Comparison of ENCODE assay signal across 8 mouse cellular contexts in genomic region chr7:138919156-138919944, GRCm38 (mm10). TPM values are rescaled to one million over a fixed set of nuclear protein-coding genes. Genes with fewer than 3 reads are reported as not detected.
DNase-seq lines count a peak whose midpoint lies in the region; ATAC-seq and TF ChIP-seq lines count a peak whose summit lies in the region.

No protein-coding gene starts in this region.

- H3K27me3 ChIP-seq in hindbrain, embryonic 16.5 days (replicated peaks; ENCODE audit: control insufficient read depth, insufficient read depth, low read length), result no peaks in the 10 kb centered on the region
- H3K27me3 ChIP-seq in liver, embryonic 11.5 days (replicated peaks; ENCODE audit: control insufficient read depth, insufficient read depth, low read length), result no peaks in the 10 kb centered on the region
- no peaks in the 10 kb centered on the region for H3K27me3 ChIP-seq in stomach, embryonic 16.5 days (ENCODE audit: control insufficient read depth, insufficient read depth, low read length)

- H3K9ac ChIP-seq in hindbrain, embryonic 16.5 days (ENCODE audit: low read depth, low read length), result peak overlapping the region; percentile 46
- peak overlapping the region; percentile 61 for H3K9ac ChIP-seq in liver, embryonic 11.5 days (ENCODE audit: low read depth, low read length)
- H3K9ac ChIP-seq in stomach, embryonic 16.5 days (ENCODE audit: low read length), result peak overlapping the region; percentile 66

- WGBS in hindbrain, embryonic 16.5 days, result 6% methylated on average over 26 of the region's 26 CpGs
- WGBS in liver, embryonic 11.5 days, result 1% methylated on average over 26 of the region's 26 CpGs
- WGBS in stomach, embryonic 16.5 days, result 1% methylated on average over 26 of the region's 26 CpGs

- DNase-seq in layer of hippocampus, adult 2 months (ENCODE audit: low spot score in 2 of 2), result no peak
- no peak for DNase-seq in layer of hippocampus, adult 9-11 months
- DNase-seq in c-Kit-positive CD71-negative TER-119-negative erythroid progenitor cells, embryonic 14.5 days (ENCODE audit: low read depth), result peak; percentile 40
- DNase-seq in gastrocnemius, adult 8-10 months (ENCODE audit: low spot score in 2 of 2), result peak; percentile 81 to 86
- DNase-seq in liver, embryonic 11.5 days (ENCODE audit: low spot score), result peak; percentile 74
- DNase-seq in monocyte, adult 2 months (ENCODE audit: low read depth in 1 of 2, low spot score in 2 of 2), result peak; percentile 69 to 73

- peak overlapping the region; percentile 47 for H3K4me3 ChIP-seq in layer of hippocampus, adult 2 months
- H3K4me3 ChIP-seq in hindbrain, embryonic 16.5 days (ENCODE audit: low read length), result peak overlapping the region; percentile 40
- peak overlapping the region; percentile 48 for H3K4me3 ChIP-seq in liver, embryonic 11.5 days (ENCODE audit: low read depth, low read length)
- peak overlapping the region; percentile 46 for H3K4me3 ChIP-seq in stomach, embryonic 16.5 days (replicated peaks; ENCODE audit: low read length)

- peak overlapping the region; percentile 70 for H3K27ac ChIP-seq in layer of hippocampus, adult 2 months
- H3K27ac ChIP-seq in hindbrain, embryonic 16.5 days (ENCODE audit: low read depth, low read length), result 0 out of 2 replicates have a peak overlapping the region, but pooled peaks have one; percentile 44
- H3K27ac ChIP-seq in liver, embryonic 11.5 days (ENCODE audit: low read depth, low read length), result peak overlapping the region; percentile 30
- peak overlapping the region; percentile 92 for H3K27ac ChIP-seq in stomach, embryonic 16.5 days (ENCODE audit: low read length)

- H3K9me3 ChIP-seq in hindbrain, embryonic 16.5 days (ENCODE audit: control insufficient read depth, low read length), result no peaks in the 10 kb centered on the region
- H3K9me3 ChIP-seq in liver, embryonic 11.5 days (ENCODE audit: control insufficient read depth, low read length), result no peaks in the 10 kb centered on the region
- H3K9me3 ChIP-seq in stomach, embryonic 16.5 days (replicated peaks; ENCODE audit: control insufficient read depth, low read length), result no peaks in the 10 kb centered on the region

- H3K36me3 ChIP-seq in hindbrain, embryonic 16.5 days (ENCODE audit: control insufficient read depth, insufficient read depth, low read length), result no peaks in the 10 kb centered on the region
- no peaks in the 10 kb centered on the region for H3K36me3 ChIP-seq in liver, embryonic 11.5 days (ENCODE audit: control insufficient read depth, insufficient read depth, low read length)
- no peaks in the 10 kb centered on the region for H3K36me3 ChIP-seq in stomach, embryonic 16.5 days (ENCODE audit: control insufficient read depth, insufficient read depth, low read length)

- peak; percentile 59 for TF ChIP-seq CTCF in layer of hippocampus, adult 2 months (conservative IDR thresholded peaks at IDR 0.05)

- H3K4me2 ChIP-seq in hindbrain, embryonic 16.5 days (ENCODE audit: low read length), result peak overlapping the region; percentile 62
- peak overlapping the region; percentile 86 for H3K4me2 ChIP-seq in liver, embryonic 11.5 days
- H3K4me2 ChIP-seq in stomach, embryonic 16.5 days (ENCODE audit: low read depth, low read length), result peak overlapping the region; percentile 76

- H3K4me1 ChIP-seq in hindbrain, embryonic 16.5 days (ENCODE audit: control insufficient read depth, insufficient read depth, low read depth, low read length), result peaks cover 3% of the 10 kb centered on the region; the same call in 1 of the 2 replicates
- peaks cover 3% of the 10 kb centered on the region; the same call in 1 of the 2 replicates for H3K4me1 ChIP-seq in liver, embryonic 11.5 days (replicated peaks; ENCODE audit: control insufficient read depth, insufficient read depth, low read length)
- peaks cover 10% of the 10 kb centered on the region; the same call in 1 of the 2 replicates for H3K4me1 ChIP-seq in stomach, embryonic 16.5 days (ENCODE audit: control insufficient read depth, insufficient read depth, low read length)

- peak; percentile 70 for ATAC-seq in hindbrain, embryonic 16.5 days
- peak; percentile 75 for ATAC-seq in liver, embryonic 11.5 days (replicated peaks; ENCODE audit: low FRiP score)
- peak; percentile 91 for ATAC-seq in stomach, embryonic 16.5 days (ENCODE audit: insufficient read depth, low FRiP score)

RNA-seq across cellular contexts. Expression of gene Bnip3, which starts 10.0 kb away (rescaled TPM):
- total RNA-seq in layer of hippocampus, adult 2 months (2021), result 100 to 1,000 TPM in 1 of 2 experiments, 10 to 100 TPM in 1; 96.5 to 112 TPM
- 100 to 1,000 TPM; 219 to 283 (median 248) TPM for total RNA-seq in gastrocnemius, adult 8-10 months (2022)
- polyA plus RNA-seq in hindbrain, embryonic 16.5 days (2015; fragmentation: Nextera tagmentation; extraction: Ambion mirVana), result 118 and 142 TPM in 2 replicates
- polyA plus RNA-seq in liver, embryonic 11.5 days (2014; fragmentation: Nextera tagmentation; extraction: Ambion mirVana), result 200 and 218 TPM in 2 replicates
- polyA plus RNA-seq in stomach, embryonic 16.5 days (2015; fragmentation: Nextera tagmentation; extraction: Ambion mirVana), result 132 and 138 TPM in 2 replicates

RNA-seq across cellular contexts. Expression of gene Jakmip3, which starts 21.2 kb away (rescaled TPM):
- total RNA-seq in layer of hippocampus, adult 2 months (2021), result 10 to 100 TPM; 51.0 to 58.1 TPM
- under 1 TPM in 3 of 4 experiments, not detected in 1; 0.10 to 0.17 (median 0.13) TPM for total RNA-seq in gastrocnemius, adult 8-10 months (2022)
- polyA plus RNA-seq in hindbrain, embryonic 16.5 days (2015; fragmentation: Nextera tagmentation; extraction: Ambion mirVana), result 11.0 and 12.5 TPM in 2 replicates
- polyA plus RNA-seq in liver, embryonic 11.5 days (2014; fragmentation: Nextera tagmentation; extraction: Ambion mirVana), result 0.10 TPM in 1 of 2 replicates, not detected in the other
- 0.15 and 0.24 TPM in 2 replicates for polyA plus RNA-seq in stomach, embryonic 16.5 days (2015; fragmentation: Nextera tagmentation; extraction: Ambion mirVana)

Comparison
In these comparisons a context has a peak if more than half of its experiments do, and no peak if none do; other contexts are left out.
1. DNase-seq: peak in c-Kit-positive CD71-negative TER-119-negative erythroid progenitor cells, embryonic 14.5 days (single experiment), gastrocnemius, adult 8-10 months (2 of 2), liver, embryonic 11.5 days (single experiment) and monocyte, adult 2 months (2 of 2); none in layer of hippocampus, adult 2 months (0 of 2) and layer of hippocampus, adult 9-11 months (single experiment).
2. H3K27ac ChIP-seq: peak in every context shown above with its lines; median percentile 92 in stomach, embryonic 16.5 days; 70 in layer of hippocampus, adult 2 months; 44 in hindbrain, embryonic 16.5 days; 30 in liver, embryonic 11.5 days.
3. Peak in every context shown above with its lines, with median percentiles within 50 percentile points of each other: H3K4me3 ChIP-seq, ATAC-seq, H3K4me2 ChIP-seq and H3K9ac ChIP-seq.